Mouse (Mus musculus): Measurements from ENCODE around the gene Slc25a13.

DNA sequence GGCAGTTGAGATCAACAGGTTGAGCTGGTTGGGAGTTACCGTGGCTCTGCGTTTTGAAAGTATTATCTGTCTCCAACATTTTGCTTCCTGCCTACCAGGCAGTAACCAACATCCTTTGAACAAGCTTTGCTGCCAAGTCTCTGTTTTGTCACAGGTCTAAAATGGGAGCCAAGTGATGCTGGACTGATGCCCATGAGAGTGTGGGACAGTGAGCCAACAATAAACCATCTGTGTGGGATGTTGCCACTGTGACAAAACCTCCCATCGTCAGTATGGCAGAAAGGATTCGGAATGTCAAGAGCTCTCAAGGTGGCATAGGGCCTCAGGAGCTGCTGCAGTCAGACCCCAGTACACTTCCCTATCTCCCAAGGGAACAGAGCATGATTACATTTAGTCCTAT is 128.8 kb downstream of the Slc25a13 start:
- no peak for TF ChIP-seq GATA1 (IDR thresholded peaks at IDR 0.05; ENCODE audit: low read length)
- TF ChIP-seq TAL1 (IDR thresholded peaks at IDR 0.05; ENCODE audit: low read length): no peak

All from erythroblast, embryonic 14.5 days (primary cell).